Mouse (Mus musculus): Measurements from ENCODE around the gene Slco1c1.

Gene Slco1c1

DNA sequence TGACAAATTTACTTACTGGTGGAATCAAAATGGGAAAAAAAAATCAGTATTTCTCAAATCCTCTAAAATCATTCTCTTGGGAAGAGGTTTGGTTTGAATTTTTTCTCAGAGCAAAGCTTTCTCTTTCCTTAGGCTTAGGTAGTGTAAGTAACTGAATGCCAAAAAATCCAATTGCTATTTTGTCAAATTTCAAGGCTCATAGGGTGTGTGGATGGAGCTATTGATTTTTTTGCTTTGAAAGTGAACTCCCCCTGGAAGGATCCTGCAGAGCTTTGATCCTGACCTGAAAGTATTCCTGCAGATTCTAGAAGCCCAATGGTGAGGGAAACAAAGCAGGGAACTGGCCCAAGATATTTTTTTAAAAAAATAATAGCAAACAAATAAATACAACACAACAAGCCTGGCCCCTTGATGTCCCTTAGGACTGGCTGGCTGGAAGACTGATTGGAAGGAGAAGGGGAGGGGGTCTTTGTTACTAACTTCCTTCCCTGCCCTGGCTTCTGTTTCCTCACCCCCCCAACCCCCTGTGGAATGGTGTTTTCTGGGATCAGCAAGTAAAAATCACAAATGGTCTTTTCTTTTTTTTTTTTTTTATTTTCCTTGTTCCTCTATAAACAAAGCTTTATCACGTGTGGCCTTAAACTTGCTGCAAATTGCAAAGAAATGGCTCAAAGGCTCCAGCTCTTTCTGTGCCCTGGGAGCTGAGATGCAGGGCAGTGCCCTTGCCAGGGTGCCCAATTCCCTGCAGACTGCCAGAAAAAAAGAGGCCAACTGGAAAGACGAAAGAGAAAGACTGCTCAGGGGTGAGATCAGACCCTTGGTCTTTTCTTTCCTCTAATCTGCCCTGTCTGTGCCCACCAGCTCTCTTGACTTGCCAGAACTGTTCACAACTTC lies at the start of gene Slco1c1:
Gene Slco1c1 (plus strand): TSS at position 622 of the 894 bp plus-strand sequence.
- ATAC-seq (ENCODE audit: low TSS enrichment): 0 out of 2 replicates have a peak, but pooled peaks have one; percentile 52

DNA sequence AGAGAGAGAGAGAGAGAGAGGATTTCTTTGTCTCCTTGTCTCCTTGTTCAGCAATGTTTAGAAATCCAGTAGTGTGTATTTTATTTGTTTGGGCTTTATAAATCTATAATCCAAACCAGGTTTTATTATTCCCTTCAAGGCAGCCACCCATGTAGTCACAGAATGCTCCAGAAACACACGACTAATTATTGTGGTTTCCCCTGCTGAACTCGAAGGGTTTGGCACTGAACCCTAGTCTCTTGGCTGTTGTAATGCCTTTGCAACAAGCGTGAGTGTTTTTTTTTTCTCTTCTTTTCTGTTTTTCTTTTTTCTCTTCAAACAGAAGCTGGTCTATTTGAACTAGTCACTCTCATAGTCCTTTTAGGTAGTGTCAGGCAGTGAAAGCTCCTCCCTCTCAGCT lies 49.5 kb upstream of the Slco1c1 start:
- ATAC-seq (ENCODE audit: low TSS enrichment): no peak

DNA sequence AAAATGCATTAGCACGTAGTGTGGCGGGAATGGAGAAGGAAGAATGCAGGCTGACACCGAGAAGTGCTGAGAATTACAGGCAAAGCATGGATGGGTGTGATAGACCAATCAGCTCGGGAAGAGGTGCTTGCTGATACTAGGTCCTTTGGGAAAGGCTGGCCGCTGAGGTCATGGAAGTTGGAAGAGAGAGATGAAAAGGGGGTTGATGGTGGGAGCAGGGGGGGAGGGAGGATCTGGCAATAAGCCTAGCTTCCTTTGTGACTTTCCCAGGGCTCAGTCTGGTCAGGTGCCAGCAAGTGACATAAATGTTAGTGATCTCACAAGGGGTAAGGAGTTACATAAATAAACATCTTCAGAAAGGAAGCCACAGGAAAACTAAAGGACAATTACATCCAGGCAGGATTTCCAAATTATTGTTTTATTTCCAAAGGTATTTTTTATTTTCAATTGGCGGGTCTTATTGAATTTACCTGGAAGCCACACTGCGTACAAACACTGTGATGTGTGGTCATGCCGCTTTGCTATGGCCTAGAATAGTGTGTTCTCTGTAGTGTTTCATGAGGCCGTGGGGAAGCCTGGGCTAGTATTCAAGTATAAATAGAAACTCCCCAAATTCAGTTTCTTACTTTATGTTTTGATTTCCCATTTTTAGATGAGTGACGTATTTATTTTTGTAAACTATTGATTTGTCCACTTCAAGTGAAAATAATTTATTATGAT lies 38.7 kb upstream of the Slco1c1 start:
- ATAC-seq (ENCODE audit: low TSS enrichment): no peak

DNA sequence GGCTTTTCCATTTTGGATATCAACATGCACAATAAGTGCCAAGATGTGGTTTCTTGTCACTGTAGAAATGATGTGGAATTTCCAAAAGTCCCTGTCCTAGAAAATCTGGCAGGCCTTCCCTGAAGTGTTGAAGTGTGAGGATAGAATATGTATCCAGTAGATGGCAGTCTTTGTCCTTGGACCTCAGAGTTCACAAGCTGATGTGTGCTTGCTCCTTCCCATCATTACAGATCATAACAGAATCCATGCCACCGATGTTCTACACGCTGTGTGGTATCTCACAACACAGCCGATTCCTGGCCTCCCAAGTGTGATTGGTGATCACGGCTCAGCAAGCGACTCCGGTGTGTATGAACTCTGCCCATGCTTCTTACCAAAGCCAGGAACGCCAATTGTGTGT lies 36.9 kb upstream of the Slco1c1 start:
- ATAC-seq (ENCODE audit: low TSS enrichment): peak; percentile 98

DNA sequence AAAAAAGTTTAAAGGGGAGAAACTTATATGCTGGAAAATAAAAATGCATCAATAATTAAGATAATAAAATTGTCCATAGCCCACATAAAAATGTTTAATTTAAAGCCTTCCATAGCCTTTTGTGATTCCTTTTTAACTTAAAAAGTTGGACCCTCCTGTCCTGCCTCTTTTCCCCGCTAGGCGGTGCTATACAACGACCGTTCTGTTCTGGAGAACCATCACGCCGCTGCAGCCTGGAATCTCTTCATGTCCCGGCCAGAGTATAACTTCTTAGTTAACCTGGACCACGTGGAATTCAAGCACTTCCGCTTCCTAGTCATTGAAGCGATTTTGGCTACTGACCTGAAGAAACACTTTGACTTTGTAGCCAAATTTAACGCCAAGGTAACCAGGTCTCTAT lies 35.5 kb upstream of the Slco1c1 start:
- peak; percentile 66 for ATAC-seq (ENCODE audit: low TSS enrichment)

DNA sequence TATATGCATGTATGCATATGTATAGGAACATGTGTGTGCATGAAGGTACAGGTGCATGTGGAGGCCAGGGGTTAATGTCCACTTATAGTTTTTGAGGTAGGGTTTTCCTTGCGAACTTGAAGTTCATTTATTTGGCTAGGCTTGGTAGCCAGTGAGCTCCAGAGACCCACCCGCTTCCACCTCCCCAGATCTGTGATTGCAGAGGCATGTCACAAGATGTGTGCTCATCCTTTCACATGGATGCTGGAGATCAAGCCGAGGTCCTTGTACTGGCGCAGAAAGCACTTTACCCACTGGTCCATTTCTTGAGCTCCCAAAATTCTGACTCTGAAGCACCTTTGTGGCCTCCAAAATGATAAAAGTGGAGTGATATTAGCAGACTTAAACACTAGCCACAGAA lies 29.3 kb upstream of the Slco1c1 start:
- ATAC-seq (ENCODE audit: low TSS enrichment): no peak

DNA sequence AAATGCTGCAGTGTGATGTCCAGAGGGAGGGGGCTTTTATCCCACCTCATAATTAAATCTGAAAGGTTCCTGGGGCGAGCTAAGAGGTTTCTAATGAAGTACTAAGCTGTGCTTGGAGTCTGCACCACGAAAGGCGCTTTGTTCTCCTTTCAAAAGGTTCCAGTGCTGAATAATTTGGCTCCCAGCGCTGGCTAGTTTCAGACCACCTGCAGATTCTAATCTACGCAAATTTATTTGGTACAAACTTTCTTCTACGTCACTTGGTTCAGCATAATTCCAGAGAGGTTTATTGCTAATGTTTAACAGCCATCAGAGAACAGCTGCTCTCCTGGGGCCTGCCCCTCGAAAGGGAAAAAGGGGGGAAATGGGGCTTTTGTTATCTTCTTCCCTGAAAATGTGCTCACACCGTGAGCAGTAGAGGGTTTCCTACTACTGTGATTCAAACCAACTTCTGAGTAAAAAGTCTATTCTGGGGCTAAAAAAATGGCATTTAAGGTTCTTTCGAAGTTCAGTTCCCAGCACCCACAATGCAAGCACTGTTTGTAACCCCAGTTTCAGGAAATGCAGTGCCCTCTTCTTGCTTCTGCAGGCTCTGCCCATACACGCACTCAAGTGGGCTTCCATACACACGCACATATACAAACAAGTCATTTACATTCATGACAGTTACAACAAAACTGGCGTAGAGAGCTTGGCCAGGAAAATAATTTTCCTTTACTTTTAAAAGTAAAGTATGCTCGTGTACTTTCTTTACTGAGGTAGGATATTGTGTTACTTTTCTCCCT lies 28.3 kb upstream of the Slco1c1 start:
- ATAC-seq (ENCODE audit: low TSS enrichment): peak; percentile 65; the same call in 1 of the 2 replicates

DNA sequence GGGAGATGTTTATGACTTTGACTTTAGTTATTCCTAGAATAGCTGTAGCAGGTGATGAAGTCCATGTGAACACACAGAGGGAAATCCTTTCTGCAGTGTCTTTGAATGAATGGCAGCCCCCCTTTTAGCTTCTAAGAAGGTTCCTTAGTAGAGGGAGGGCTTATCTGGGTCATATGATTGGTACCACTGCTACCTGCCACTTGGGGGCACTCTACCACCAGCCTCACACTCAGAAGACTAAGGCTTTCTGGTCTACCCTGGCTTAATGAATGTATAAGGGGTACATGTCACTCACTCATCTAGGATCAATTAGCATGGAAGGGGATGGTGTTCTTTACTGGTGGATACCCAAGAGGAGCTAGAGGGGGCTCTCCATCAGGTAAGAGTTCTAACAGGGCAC lies 24.7 kb upstream of the Slco1c1 start:
- ATAC-seq (ENCODE audit: low TSS enrichment): no peak

DNA sequence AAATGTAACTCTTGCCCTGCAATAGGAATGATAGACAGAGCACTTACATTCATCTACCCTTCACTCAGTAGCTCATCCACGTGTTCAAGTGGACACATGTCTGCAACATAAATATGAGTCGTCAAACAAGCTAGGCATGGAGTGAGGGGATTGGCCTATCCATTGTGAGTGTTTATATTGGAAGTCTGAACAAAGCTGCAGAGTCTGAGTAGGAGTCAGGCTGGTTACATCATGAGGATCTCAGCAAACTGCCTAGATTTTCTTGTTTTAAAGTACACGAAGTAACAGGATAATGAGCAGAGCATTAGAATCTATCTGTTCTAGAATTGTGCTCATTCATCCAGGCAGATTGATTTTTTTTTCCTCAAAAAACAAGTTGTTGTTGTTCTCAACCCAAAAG lies 23.0 kb upstream of the Slco1c1 start:
- peak; percentile 94 for ATAC-seq (ENCODE audit: low TSS enrichment)

DNA sequence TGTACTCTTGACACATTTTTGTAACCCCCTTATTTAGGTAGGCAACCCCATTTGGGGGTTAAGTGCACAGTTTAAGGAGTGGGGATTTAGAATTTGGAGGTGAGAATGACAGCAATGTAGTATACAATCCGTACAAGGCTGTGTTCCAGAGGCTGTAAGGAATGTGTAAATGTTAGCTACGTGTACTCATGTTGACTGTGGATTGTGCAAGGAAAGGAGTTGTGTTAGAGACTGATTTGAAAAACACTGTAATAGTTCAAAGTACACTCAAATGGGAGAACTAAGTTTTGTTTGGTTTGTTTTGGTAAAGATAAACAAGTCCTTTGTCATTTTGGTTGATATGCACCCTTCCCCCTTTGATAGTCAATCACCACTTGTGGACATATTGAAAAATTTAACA lies 1.6 kb upstream of the Slco1c1 start:
- ATAC-seq (ENCODE audit: low TSS enrichment): no peak

DNA sequence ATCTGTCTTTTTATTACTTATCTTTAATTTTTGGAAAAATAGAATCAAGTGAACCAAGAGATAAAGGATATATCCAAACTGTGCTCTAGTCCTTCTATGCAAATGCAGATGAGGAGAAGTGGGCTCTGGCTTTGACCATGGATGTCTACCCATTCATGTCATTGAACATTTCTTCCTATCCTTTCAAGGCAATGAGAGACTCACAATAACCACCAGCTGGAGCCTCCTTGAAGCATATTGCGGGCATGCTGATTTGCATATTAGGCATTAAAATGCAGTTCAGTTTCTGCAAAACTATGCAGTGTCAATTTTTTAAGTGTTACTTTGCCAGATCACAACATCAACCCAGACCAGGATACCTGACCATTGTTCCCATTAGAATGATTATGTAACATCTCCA lies 1.6 kb downstream of the Slco1c1 start:
- peak; percentile 44; the same call in 1 of the 2 replicates for ATAC-seq (ENCODE audit: low TSS enrichment)

DNA sequence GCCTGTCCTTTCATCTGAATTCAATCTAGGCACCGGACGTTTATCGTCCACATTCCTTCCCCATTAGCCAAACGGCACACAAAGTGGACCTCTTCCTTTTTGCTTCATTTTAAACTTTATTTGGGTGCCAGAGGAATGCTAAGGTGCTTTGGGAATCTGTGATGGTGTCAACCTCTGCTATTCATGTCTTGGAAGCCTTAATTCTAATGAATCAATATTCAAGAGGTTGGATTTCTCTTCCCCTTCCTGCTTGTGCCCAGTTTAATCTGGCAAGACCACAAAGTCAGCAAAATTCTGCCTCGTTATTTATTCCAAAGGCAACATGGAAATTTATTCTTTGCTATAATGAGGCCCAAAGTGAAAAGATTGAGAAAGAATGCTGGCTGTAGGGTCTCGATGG lies 6.7 kb downstream of the Slco1c1 start:
- ATAC-seq (ENCODE audit: low TSS enrichment): no peak

DNA sequence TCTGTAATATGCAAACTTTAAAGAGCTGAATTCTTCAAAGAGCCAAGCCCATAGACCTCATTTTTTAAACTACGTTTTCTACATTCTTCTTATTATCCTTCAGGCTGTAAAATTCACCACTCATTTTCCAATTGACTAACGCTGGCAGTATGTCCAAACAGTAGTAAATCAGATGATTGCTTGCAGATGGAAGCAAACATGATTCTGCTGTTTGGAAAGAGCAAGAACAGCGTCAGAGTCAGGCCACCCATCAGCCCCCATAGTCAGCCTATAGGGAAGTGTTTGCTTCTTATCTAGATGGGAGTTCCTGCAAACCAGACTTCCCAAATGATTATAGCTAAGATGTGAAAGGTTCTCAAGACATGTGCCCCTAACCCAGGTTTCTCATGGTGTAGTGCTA lies 13.1 kb downstream of the Slco1c1 start:
- no peak for ATAC-seq (ENCODE audit: low TSS enrichment)

DNA sequence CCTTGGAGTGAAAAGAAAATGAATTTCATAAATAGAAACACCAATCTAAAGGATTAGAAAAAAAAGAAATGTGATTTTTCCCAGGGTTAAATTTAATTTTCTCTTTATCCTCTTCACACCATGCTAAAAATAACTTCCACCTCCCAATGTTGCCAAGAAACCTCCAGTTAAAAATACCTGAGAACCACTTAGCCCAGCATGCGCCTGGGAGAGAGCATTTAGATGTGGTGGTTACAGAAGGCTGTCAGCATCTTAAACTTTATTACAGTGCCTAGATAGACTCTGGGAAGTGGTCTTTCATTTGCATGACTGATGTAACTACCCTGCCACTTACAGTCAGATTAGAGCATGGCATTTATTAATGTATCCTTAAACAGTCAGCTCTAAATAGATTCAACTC lies 17.0 kb downstream of the Slco1c1 start:
- ATAC-seq (ENCODE audit: low TSS enrichment): peak; percentile 88

DNA sequence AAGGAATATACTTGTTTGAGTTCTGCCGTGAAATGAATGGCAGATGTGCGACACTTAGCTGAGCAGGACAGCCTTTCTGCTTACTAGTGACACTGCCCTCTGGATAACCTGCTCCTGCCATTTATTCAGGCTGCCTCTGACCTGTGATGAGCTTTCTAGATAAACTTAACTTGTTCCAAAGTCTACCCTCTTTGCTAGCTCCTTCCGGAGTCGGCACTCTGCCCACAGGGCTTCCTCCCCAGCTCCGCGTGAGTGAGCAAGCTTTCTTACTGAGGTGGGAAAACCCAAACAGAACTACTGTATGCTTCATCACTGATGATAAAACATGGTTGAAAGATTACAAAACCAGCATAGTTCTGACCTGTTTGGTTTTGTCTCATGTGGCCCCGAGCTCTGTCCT lies 19.2 kb downstream of the Slco1c1 start:
- ATAC-seq (ENCODE audit: low TSS enrichment): peak; percentile 70

DNA sequence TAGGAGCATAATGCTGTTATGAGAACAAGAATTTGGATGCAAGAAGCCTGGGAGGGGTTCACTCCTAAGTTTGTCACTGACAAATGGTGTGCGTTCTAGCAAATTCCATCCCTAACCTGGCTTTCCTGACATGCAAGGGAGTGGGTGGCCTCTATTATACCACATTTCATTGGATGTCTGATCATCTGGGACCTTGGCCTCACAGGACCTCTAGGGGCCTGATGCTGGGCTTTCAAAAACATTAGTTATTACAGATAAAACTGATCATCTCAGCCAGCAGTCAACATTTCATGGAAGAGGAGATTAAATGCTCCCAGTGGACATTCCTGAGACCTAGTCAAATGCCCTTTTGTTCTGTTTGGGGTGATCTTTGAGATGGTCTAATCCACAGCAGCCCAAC lies 34.0 kb downstream of the Slco1c1 start:
- ATAC-seq (ENCODE audit: low TSS enrichment): no peak

DNA sequence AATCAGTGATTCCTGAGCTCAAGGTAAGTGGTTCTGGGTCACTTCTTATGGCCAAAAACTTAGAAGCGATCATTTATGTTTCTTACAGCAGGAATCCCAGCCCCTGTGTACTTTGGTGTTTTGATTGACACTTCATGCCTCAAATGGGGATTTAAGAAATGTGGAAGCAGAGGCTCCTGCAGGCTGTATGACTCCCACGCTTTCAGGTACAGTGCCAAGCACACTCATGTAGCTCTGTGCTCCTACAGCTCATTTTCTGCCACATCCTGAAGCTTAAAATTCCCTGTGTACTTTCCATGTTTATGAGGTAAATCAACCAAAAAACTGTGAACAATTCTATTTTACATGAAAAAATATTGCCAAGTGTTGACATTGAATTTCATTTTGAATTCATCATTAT lies 43.2 kb downstream of the Slco1c1 start:
- ATAC-seq (ENCODE audit: low TSS enrichment): peak; percentile 82

DNA sequence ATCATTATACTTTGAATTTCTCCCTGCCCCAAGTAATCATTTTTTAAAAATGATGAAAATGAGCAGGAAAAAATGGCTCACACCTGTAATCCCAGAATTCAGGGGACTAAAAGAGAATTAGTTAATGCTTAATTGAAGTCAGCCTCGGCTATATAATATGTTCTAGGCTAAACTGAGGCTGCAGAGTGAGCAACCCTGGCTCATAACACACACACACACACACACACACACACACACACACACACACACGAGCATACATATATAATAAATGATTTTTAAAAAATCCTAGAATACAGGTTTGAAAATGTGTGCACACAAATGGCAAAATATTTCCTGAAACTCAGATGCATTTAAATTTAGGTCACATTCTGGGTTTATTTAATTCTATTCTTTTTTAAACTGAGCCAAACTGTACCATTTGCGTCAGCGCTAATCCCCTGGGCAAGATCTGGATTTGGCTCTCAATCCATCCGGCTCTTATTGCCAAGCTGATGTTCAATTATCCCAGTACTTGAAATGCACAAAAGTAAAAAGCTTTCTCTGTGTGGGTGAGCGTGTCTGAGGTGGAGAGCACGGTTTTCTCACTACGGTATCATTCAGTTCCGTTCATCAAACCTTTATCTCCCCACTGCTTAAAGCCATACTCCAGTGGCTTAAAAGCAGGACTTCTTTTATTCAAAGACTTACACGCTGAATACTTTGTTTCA lies 43.8 kb downstream of the Slco1c1 start:
- ATAC-seq (ENCODE audit: low TSS enrichment): peak; percentile 89

DNA sequence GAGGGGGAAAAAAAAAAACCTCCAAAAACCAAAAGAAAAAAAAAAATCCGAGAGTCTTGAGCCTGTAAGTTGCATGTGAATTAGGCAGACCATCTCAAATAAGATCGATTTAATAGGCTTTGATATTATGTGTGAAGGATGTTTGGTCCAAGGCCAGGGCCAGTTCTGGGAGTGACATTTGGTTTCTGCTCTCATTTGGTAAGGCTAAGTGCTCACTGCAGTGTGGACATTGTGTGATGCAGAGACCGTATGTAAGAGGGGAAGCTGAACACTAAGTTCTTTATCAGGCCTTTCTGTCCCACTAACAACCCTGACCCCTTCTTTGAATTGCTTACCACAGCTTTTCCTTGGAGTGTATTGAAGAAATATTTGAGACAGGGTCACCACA lies 44.4 kb downstream of the Slco1c1 start:
- 0 out of 2 replicates have a peak, but pooled peaks have one; percentile 26 for ATAC-seq (ENCODE audit: low TSS enrichment)

DNA sequence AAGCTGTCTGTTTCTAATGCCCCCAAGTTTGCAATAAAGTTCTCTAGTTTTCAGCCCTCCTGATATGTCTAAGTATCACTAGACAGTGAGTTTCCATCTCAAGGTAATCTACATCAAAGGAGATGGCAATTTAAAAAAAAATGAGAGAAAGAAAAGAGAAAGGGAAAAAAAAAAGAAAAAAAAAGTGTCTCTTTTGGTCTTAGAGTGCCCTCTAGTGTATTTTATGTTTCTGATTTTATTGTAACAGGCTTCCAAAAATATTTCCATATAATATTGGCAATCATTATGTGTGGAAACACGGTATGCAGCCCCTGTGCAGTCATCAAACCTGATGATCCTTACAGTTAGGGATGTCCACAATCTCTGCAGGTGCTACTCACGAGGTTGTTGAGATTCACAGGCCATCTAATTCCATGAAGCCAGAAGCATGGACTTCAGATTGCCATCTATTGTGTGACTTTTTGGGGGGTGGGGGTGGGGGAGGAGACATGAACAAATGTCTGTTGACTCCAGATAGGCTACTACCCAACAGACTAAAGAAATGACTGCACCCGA lies 52.6 kb downstream of the Slco1c1 start:
- peak; percentile 52; the same call in 1 of the 2 replicates for ATAC-seq (ENCODE audit: low TSS enrichment)

DNA sequence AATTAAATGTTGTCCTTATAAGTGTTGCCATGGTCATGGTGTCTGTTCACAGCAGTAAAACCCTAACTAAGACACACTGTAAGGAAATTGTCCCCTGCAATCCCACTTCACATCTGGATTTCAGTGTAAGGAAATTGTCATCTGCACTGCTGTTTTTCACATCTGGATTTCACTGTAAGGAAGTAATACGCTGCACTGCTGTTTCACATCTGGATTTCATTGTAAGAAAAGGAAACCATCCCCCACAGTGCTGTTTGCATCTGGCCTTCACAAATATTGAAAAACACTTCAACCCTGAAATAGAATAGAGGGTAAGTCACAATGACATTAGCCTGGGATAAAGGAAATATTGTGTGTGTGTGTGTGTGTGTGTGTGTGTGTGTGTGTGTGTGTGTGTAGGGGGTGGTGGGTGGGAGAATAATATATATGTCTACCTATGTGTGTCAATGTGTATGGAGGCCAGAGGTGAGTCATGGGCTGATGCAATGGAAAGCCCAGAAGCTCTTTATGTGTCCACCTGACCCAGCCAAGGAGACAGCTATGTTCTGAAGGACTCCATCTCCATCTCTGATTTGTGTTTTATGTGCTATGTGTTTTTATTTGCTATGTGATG lies 60.7 kb downstream of the Slco1c1 start:
- ATAC-seq (ENCODE audit: low TSS enrichment): no peak

Measured in frontal cortex, adult (tissue).